Mouse (Mus musculus) limb, embryonic 14.5 days (tissue): ENCODE data around the gene Fyn. TPM values are rescaled to one million over a fixed set of nuclear protein-coding genes. Genes with fewer than 3 reads are reported as not detected.

ENCODE experiments used
- ATAC-seq: fragments of 200-750 bp; cut with Nextera tagmentation; 2 replicates; pipeline ENCODE4 v1.8.0; 2017; ENCODE audit warnings: low read depth, moderate number of reproducible peaks, moderate TSS enrichment; ENCODE audit not compliant: low FRiP score
- DNase-seq: peaks from one replicate; pipeline ENCODE4 v3.0.0-alpha.2; 2015; ENCODE audit warnings: low spot score
- H3K27ac ChIP-seq: fragments of 300-500 bp; sonication (generic); replicated peaks from 2 replicates; pipeline ENCODE4 v1.5.1; 2014; ENCODE audit warnings: low read depth, mild to moderate bottlenecking, low read length, moderate library complexity, mixed read lengths
- H3K27me3 ChIP-seq: fragments of 300-500 bp; sonication (generic); 2 replicates; pipeline ENCODE4 v1.6.1; 2014; ENCODE audit warnings: low read length, mixed read lengths; ENCODE audit not compliant: control insufficient read depth, insufficient read depth
- H3K36me3 ChIP-seq: fragments of 300-500 bp; sonication (generic); 2 replicates; pipeline ENCODE4 v1.6.1; 2014; ENCODE audit warnings: mild to moderate bottlenecking, low read length, moderate library complexity, mixed read lengths; ENCODE audit not compliant: control insufficient read depth, insufficient read depth
- H3K4me1 ChIP-seq: fragments of 300-500 bp; sonication (generic); 2 replicates; pipeline ENCODE4 v1.6.1; 2014; ENCODE audit warnings: antibody characterized with exemption, low read length, mixed read lengths; ENCODE audit not compliant: control insufficient read depth, insufficient read depth
- H3K4me2 ChIP-seq: fragments of 300-500 bp; sonication (generic); replicated peaks from 2 replicates; pipeline ENCODE4 v1.6.1; 2014; ENCODE audit warnings: low read depth, mild to moderate bottlenecking, low read length, moderate library complexity; ENCODE audit not compliant: severe bottlenecking
- H3K4me3 ChIP-seq: fragments of 300-500 bp; sonication (generic); replicated peaks from 2 replicates; pipeline ENCODE4 v1.5.1; 2014; ENCODE audit warnings: low read length
- H3K9ac ChIP-seq: fragments of 300-500 bp; sonication (generic); 2 replicates; pipeline ENCODE4 v1.6.1; 2014; ENCODE audit warnings: mild to moderate bottlenecking, low read depth, low read length, moderate library complexity; ENCODE audit not compliant: severe bottlenecking
- H3K9me3 ChIP-seq: fragments of 300-500 bp; sonication (generic); 2 replicates; pipeline ENCODE4 v1.6.1; 2016; ENCODE audit warnings: low read length; ENCODE audit not compliant: control insufficient read depth
- POLR2A ChIP-seq: fragments of 200-500 bp; IDR thresholded peaks from 2 replicates; pipeline ENCODE4 v1.8.0; 2012; ENCODE audit warnings: inconsistent platforms, mild to moderate bottlenecking, moderate library complexity, borderline replicate concordance; ENCODE audit not compliant: insufficient read depth, insufficient read length; ENCODE audit errors: extremely low read depth
- WGBS: fragments of 180-500 bp; shearing (Covaris S2); extraction: QIAGEN DNeasy Blood & Tissue Kit; methylation state at CpG from one replicate; pipeline ENCODE4 v1.1.7; 2014; 5-methylcytosine and 5-hydroxymethylcytosine counted together
- polyA plus RNA-seq, 2 experiments: library from polyadenylated mRNA; depleted of rRNA in 1 of 2; stranded (reverse) in 1 of 2; unstranded in 1 of 2; fragments of >200 nt; fragmentation: Nextera tagmentation in 1 of 2; extraction: Ambion mirVana in 1 of 2; gene quantifications; 2 replicates each; pipeline versions ENCODE4 v1.2.1 to v1.2.3; 2012 to 2014

Fyn gene
- polyA plus RNA-seq, 2 experiments = 51.5 to 58.4 TPM

GRCm38 (mm10) chr10:39450356-39450755 is 81.7 kb downstream of the Fyn start:
- Histone ChIP-seq H3K27ac (no peak overlapping the region; the same call in 1 of the 2 replicates), H3K36me3 (no peaks in the 10 kb centered on the region), H3K4me2 (no peak overlapping the region), H3K4me1 (peaks cover 14% of the 10 kb centered on the region), H3K4me3 (no peak overlapping the region), H3K27me3 (no peaks in the 10 kb centered on the region), H3K9me3 (no peaks in the 10 kb centered on the region), H3K9ac (no peak overlapping the region)
- ATAC-seq = no peak
- 68% methylated on average over 8 of the region's 8 CpGs for WGBS
- no peak for DNase-seq
- TF ChIP-seq POLR2A = no peak

GRCm38 (mm10) chr10:39451065-39451464 is 82.4 kb downstream of the Fyn start:
- WGBS = 54% methylated on average over 5 of the region's 6 CpGs
- no peak for DNase-seq
- H3K4me3 ChIP-seq = no peak overlapping the region
- TF ChIP-seq POLR2A = no peak
- peaks cover 14% of the 10 kb centered on the region for H3K4me1 ChIP-seq
- H3K4me2 ChIP-seq = no peak overlapping the region
- ATAC-seq = no peak
- no peaks in the 10 kb centered on the region; the same call in 1 of the 2 replicates for H3K36me3 ChIP-seq
- no peaks in the 10 kb centered on the region for H3K27me3 ChIP-seq
- H3K27ac ChIP-seq = no peak overlapping the region
- H3K9ac ChIP-seq = no peak overlapping the region
- no peaks in the 10 kb centered on the region for H3K9me3 ChIP-seq

GRCm38 (mm10) chr10:39451918-39452624 is 83.4 kb downstream of the Fyn start:
- Histone ChIP-seq H3K27me3 (no peaks in the 10 kb centered on the region), H3K4me1 (peaks cover 14% of the 10 kb centered on the region), H3K36me3 (no peaks in the 10 kb centered on the region; the same call in 1 of the 2 replicates), H3K9me3 (no peaks in the 10 kb centered on the region), H3K27ac (no peak overlapping the region), H3K4me2 (no peak overlapping the region), H3K9ac (no peak overlapping the region), H3K4me3 (no peak overlapping the region)
- ATAC-seq (no peak), DNase-seq (no peak)
- no peak for TF ChIP-seq POLR2A
- WGBS = 76% methylated on average over 8 of the region's 8 CpGs

- 63% methylated on average over 4 of the region's 4 CpGs for WGBS
- DNase-seq (no peak), ATAC-seq (no peak)
- H3K27me3 ChIP-seq = no peaks in the 10 kb centered on the region
- H3K4me2 ChIP-seq = no peak overlapping the region
- no peak overlapping the region for H3K27ac ChIP-seq
- H3K4me1 ChIP-seq = peaks cover 10% of the 10 kb centered on the region
- H3K9me3 ChIP-seq = no peaks in the 10 kb centered on the region
- no peak overlapping the region for H3K4me3 ChIP-seq
- H3K36me3 ChIP-seq = no peaks in the 10 kb centered on the region; the same call in 1 of the 2 replicates
- no peak for TF ChIP-seq POLR2A
- no peak overlapping the region for H3K9ac ChIP-seq
Measured at GRCm38 (mm10) chr10:39455344-39455743, 86.7 kb downstream of the Fyn start.

GRCm38 (mm10) chr10:39455857-39456620 is 87.4 kb downstream of the Fyn start:
- ATAC-seq (no peak), DNase-seq (no peak)
- Histone ChIP-seq H3K4me1 (peaks cover 9% of the 10 kb centered on the region), H3K4me2 (no peak overlapping the region), H3K27me3 (no peaks in the 10 kb centered on the region), H3K9ac (no peak overlapping the region), H3K4me3 (no peak overlapping the region), H3K27ac (no peak overlapping the region), H3K36me3 (no peaks in the 10 kb centered on the region; the same call in 1 of the 2 replicates), H3K9me3 (no peaks in the 10 kb centered on the region)
- no peak for TF ChIP-seq POLR2A
- WGBS = 77% methylated on average over 15 of the region's 15 CpGs
